Mouse (Mus musculus): ENCODE measurements around the gene BC061212. TPM values are rescaled to one million over a fixed set of nuclear protein-coding genes. Genes with fewer than 3 reads are reported as not detected.
"Not testable (repeated sequence)": the region's sequence is repeated elsewhere in the genome, so short reads cannot be mapped to it uniquely, and the experiment has no call there.

Gene BC061212
- not detected in 2 replicates for total RNA-seq (2017)

DNA sequence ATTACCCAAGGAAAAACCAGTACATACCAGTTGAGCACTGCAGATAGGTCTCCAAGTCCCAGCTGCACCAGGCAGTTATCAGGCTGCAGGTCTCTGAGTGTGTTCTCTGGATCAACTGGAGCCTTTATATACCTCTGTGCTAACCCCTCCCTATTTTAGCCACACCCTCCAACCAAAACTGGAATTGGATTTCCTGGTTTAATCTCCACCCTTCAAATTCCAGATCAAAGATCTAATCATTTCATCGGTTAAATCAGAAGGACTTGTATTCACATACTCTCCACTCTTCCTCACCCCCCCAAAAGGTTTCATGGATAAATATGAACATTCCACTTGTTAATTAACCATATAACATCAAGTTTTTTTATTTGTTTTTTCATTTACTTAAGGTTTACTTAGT, at the start of gene BC061212:
TSS of gene BC061212 (minus strand) at position 101 of the 400 bp plus-strand sequence.
- ATAC-seq (replicated peaks; ENCODE audit: low read depth, poor library complexity, severe bottlenecking) = not testable (repeated sequence)

DNA sequence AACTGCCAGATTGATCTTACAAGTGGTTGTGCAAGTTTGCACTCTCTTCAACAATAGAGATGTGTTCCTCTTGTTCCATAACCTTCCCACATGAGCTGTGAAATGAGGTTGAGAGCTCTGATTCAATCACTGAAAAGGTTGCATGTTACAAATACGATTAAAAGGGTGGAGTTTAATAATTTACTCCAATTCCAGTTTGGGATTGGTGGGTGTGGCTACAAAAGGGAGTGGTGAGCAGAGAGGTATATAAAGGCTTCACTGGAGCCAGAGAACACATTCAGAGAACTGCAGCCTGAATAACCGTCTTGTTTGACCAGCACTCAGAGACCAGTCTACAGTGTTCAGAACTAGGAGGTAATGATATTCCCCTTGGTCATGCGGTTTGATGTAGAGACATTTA, 5.7 kb upstream of the BC061212 start, which contains the start of gene Gm6351:
TSS of gene Gm6351 (plus strand) at position 301 of the 400 bp plus-strand sequence.
- not testable (repeated sequence) for ATAC-seq (replicated peaks; ENCODE audit: low read depth, poor library complexity, severe bottlenecking)

Other genes with a start within 250 kb of the BC061212 start
- not detected in 2 replicates for gene Gm7792, start 226.8 kb downstream of the BC061212 start, total RNA-seq (2017)
- gene Gm16429, start 141.5 kb downstream of the BC061212 start, total RNA-seq (2017) = not detected in 2 replicates
- not detected in 2 replicates for gene Gm6351, start 5.8 kb upstream of the BC061212 start, total RNA-seq (2017)
- gene Gm3106, start 147.5 kb upstream of the BC061212 start, total RNA-seq (2017) = not detected in 2 replicates
- not detected in 2 replicates for gene A430089I19Rik, start 236.3 kb upstream of the BC061212 start, total RNA-seq (2017)
- gene Gm6502, start 243.9 kb upstream of the BC061212 start, total RNA-seq (2017) = not detected in 2 replicates